Mouse (Mus musculus): ENCODE data around the gene Defb26.

DNA sequence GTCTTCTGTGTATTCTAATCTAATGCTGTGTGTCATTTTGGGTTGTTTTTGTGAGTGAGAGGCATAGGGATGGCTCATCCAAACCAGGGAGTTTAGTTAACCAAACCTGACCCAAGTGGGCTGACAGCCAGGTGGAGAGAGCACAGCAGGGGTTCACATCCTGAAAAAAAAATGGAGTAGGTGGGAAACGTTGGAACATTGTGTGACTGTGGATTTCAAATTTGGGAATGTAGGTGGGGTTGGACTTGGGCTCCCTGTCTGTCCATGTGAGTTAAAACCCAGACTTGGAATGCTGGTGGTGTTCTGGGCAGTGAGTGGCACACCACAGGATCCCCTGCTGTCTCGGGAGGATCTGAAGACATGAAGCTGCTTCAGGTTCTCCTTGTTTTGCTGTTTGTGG lies 34.7 kb downstream of the Defb26 start, which contains the start of gene Defb20:
- no peak for TF ChIP-seq POLR2A (IDR thresholded peaks at IDR 0.05; ENCODE audit: control insufficient read depth, extremely low read depth, insufficient read depth, low read length, poor library complexity)
- no peak for TF ChIP-seq CTCF (IDR thresholded peaks at IDR 0.05; ENCODE audit: borderline replicate concordance, control insufficient read depth, extremely low read depth, insufficient read depth, low read length, poor library complexity)
